8 mouse cellular contexts compared by ENCODE assay signal in genomic region chr3:59130431-59130830, GRCm38 (mm10). TPM values are rescaled to one million over a fixed set of nuclear protein-coding genes. Genes with fewer than 3 reads are reported as not detected.
DNase-seq lines count a peak whose midpoint lies in the region; ATAC-seq and TF ChIP-seq lines count a peak whose summit lies in the region.

No protein-coding gene starts in this region.

- H3K36me3 ChIP-seq in heart, embryonic 15.5 days = no peaks in the 10 kb centered on the region
- no peaks in the 10 kb centered on the region for H3K36me3 ChIP-seq in stomach, embryonic 15.5 days
- no peaks in the 10 kb centered on the region for H3K36me3 ChIP-seq in midbrain, embryonic 16.5 days (ENCODE audit: control insufficient read depth, insufficient read depth, low read length)

- 47% methylated on average over 8 of the region's 8 CpGs for WGBS in heart, embryonic 15.5 days
- WGBS in bone marrow, adult 2 months = 4% methylated on average over 8 of the region's 8 CpGs
- 41% methylated on average over 8 of the region's 8 CpGs for WGBS in stomach, embryonic 15.5 days
- WGBS in midbrain, embryonic 16.5 days = 62% methylated on average over 8 of the region's 8 CpGs

- TF ChIP-seq CTCF in bone marrow, adult 2 months (IDR thresholded peaks at IDR 0.05; ENCODE audit: control insufficient read depth, insufficient read depth, low read length) = no peak

- H3K4me1 ChIP-seq in heart, embryonic 15.5 days (replicated peaks) = peaks cover 20% of the 10 kb centered on the region
- H3K4me1 ChIP-seq in bone marrow, adult 2 months (ENCODE audit: control insufficient read depth, insufficient read depth, low read length) = peaks cover 2% of the 10 kb centered on the region; the same call in 1 of the 2 replicates
- H3K4me1 ChIP-seq in stomach, embryonic 15.5 days = peaks cover 14% of the 10 kb centered on the region; the same call in 1 of the 2 replicates
- no peaks in the 10 kb centered on the region for H3K4me1 ChIP-seq in midbrain, embryonic 16.5 days (ENCODE audit: control insufficient read depth, insufficient read depth, low read length)

- H3K4me3 ChIP-seq in heart, embryonic 15.5 days = no peak overlapping the region
- H3K4me3 ChIP-seq in bone marrow, adult 2 months (replicated peaks; ENCODE audit: control insufficient read depth, low read depth, low read length) = peak overlapping the region; percentile 59
- H3K4me3 ChIP-seq in stomach, embryonic 15.5 days (replicated peaks) = no peak overlapping the region; the same call in 1 of the 2 replicates
- H3K4me3 ChIP-seq in midbrain, embryonic 16.5 days (ENCODE audit: low read depth, low read length) = no peak overlapping the region

- H3K4me2 ChIP-seq in heart, embryonic 15.5 days = peak overlapping the region; percentile 15; the same call in 1 of the 2 replicates
- peak overlapping the region; percentile 13; the same call in 1 of the 2 replicates for H3K4me2 ChIP-seq in stomach, embryonic 15.5 days
- H3K4me2 ChIP-seq in midbrain, embryonic 16.5 days (ENCODE audit: low read length) = no peak overlapping the region

- ATAC-seq in heart, embryonic 15.5 days (replicated peaks; ENCODE audit: insufficient number of reproducible peaks, insufficient read depth, low FRiP score, low read depth) = no peak
- ATAC-seq in stomach, embryonic 15.5 days (ENCODE audit: insufficient read depth, low FRiP score, low read depth) = peak; percentile 56
- no peak for ATAC-seq in midbrain, embryonic 16.5 days

- no peak overlapping the region for H3K9ac ChIP-seq in heart, embryonic 15.5 days
- no peak overlapping the region for H3K9ac ChIP-seq in stomach, embryonic 15.5 days
- no peak overlapping the region for H3K9ac ChIP-seq in midbrain, embryonic 16.5 days (ENCODE audit: low read depth, low read length)

- peak overlapping the region; percentile 17; the same call in 1 of the 2 replicates for H3K27ac ChIP-seq in heart, embryonic 15.5 days
- no peak overlapping the region for H3K27ac ChIP-seq in bone marrow, adult 2 months (ENCODE audit: control insufficient read depth, insufficient read depth, low read depth, low read length, poor library complexity)
- H3K27ac ChIP-seq in stomach, embryonic 15.5 days = peak overlapping the region; percentile 31; the same call in 1 of the 2 replicates
- no peak overlapping the region for H3K27ac ChIP-seq in midbrain, embryonic 16.5 days (ENCODE audit: low read length)

- H3K9me3 ChIP-seq in heart, embryonic 15.5 days (replicated peaks) = no peaks in the 10 kb centered on the region
- no peaks in the 10 kb centered on the region for H3K9me3 ChIP-seq in stomach, embryonic 15.5 days
- no peaks in the 10 kb centered on the region for H3K9me3 ChIP-seq in midbrain, embryonic 16.5 days (replicated peaks; ENCODE audit: control insufficient read depth, low read length, poor library complexity, severe bottlenecking)

- DNase-seq in heart, adult 8-10 months (ENCODE audit: low spot score) = no peak
- DNase-seq in liver = peak; percentile 29
- DNase-seq in frontal cortex, postnatal 14 days (ENCODE audit: low spot score in 2 of 2) = no peak
- no peak for DNase-seq in layer of hippocampus, postnatal 25 days (ENCODE audit: extremely low spot score in 1 of 2, low spot score in 1 of 2)

- H3K27me3 ChIP-seq in heart, embryonic 15.5 days = no peaks in the 10 kb centered on the region
- H3K27me3 ChIP-seq in stomach, embryonic 15.5 days (replicated peaks) = no peaks in the 10 kb centered on the region
- H3K27me3 ChIP-seq in midbrain, embryonic 16.5 days (ENCODE audit: control insufficient read depth, insufficient read depth, low read depth, low read length) = no peaks in the 10 kb centered on the region

- no peak for TF ChIP-seq POLR2A in bone marrow, adult 2 months (IDR thresholded peaks at IDR 0.05; ENCODE audit: borderline replicate concordance, control insufficient read depth, low read depth, low read length)

RNA-seq across cellular contexts. Expression of gene P2ry14, which starts 23.0 kb away (rescaled TPM):
- polyA plus RNA-seq in heart, embryonic 15.5 days (2015; fragmentation: Nextera tagmentation; extraction: Ambion mirVana) = 2.5 and 3.1 TPM in 2 replicates
- total RNA-seq in heart, adult 8-10 months (2022) = 1 to 10 TPM; 2.0 to 4.6 (median 2.9) TPM
- 1.3 and 2.3 TPM in 2 replicates for polyA plus RNA-seq in bone marrow, adult 2 months (2011; ENCODE audit: insufficient read depth, insufficient read length, low replicate concordance, missing spikeins)
- 5.1 and 6.6 TPM in 2 replicates for polyA plus RNA-seq in stomach, embryonic 15.5 days (2015; fragmentation: Nextera tagmentation; extraction: Ambion mirVana)
- 4.0 and 4.7 TPM in 2 replicates for polyA plus RNA-seq in midbrain, embryonic 16.5 days (2015; fragmentation: Nextera tagmentation; extraction: Ambion mirVana)
- 1 to 10 TPM; 1.4 to 2.8 TPM for total RNA-seq in layer of hippocampus, postnatal 25 days (2021)

RNA-seq across cellular contexts. Expression of gene Gpr171, which starts 28.8 kb away (rescaled TPM):
- polyA plus RNA-seq in heart, embryonic 15.5 days (2015; fragmentation: Nextera tagmentation; extraction: Ambion mirVana) = 1.3 and 1.9 TPM in 2 replicates
- under 1 TPM in 2 of 4 experiments, not detected in 2; 0.13 to 0.23 TPM for total RNA-seq in heart, adult 8-10 months (2022)
- polyA plus RNA-seq in bone marrow, adult 2 months (2011; ENCODE audit: insufficient read depth, insufficient read length, low replicate concordance, missing spikeins) = 2.6 and 5.0 TPM in 2 replicates
- polyA plus RNA-seq in stomach, embryonic 15.5 days (2015; fragmentation: Nextera tagmentation; extraction: Ambion mirVana) = 1.3 and 1.4 TPM in 2 replicates
- polyA plus RNA-seq in midbrain, embryonic 16.5 days (2015; fragmentation: Nextera tagmentation; extraction: Ambion mirVana) = 1.2 and 1.5 TPM in 2 replicates
- total RNA-seq in layer of hippocampus, postnatal 25 days (2021) = not detected

Comparison
In these comparisons a context has a peak if more than half of its experiments do, and no peak if none do; other contexts are left out.
1. H3K27ac ChIP-seq: peak in heart, embryonic 15.5 days (single experiment) and stomach, embryonic 15.5 days (single experiment); none in bone marrow, adult 2 months (single experiment) and midbrain, embryonic 16.5 days (single experiment).